Mouse (Mus musculus) liver, embryonic 16.5 days (tissue): ENCODE measurements around the gene Ugt1a9. TPM values are rescaled to one million over a fixed set of nuclear protein-coding genes. Genes with fewer than 3 reads are reported as not detected.

Experiments
- ATAC-seq: fragments of 200-750 bp; cut with Nextera tagmentation; 2 replicates; pipeline ENCODE4 v1.8.0; 2017; ENCODE audit warnings: low read depth, mild to moderate bottlenecking, moderate number of reproducible peaks, moderate library complexity
- H3K27ac ChIP-seq: fragments of 300-500 bp; sonication (generic); 2 replicates; pipeline ENCODE4 v1.5.1; 2014; ENCODE audit warnings: mild to moderate bottlenecking, low read length
- H3K27me3 ChIP-seq: fragments of 300-500 bp; sonication (generic); 2 replicates; pipeline ENCODE4 v1.6.1; 2014; ENCODE audit warnings: low read depth, low read length, mixed read lengths; ENCODE audit not compliant: control insufficient read depth, insufficient read depth
- H3K36me3 ChIP-seq: fragments of 300-500 bp; sonication (generic); 2 replicates; pipeline ENCODE4 v1.6.1; 2014; ENCODE audit warnings: mild to moderate bottlenecking; ENCODE audit not compliant: control insufficient read depth, insufficient read depth
- H3K4me1 ChIP-seq: fragments of 300-500 bp; sonication (generic); 2 replicates; pipeline ENCODE4 v1.6.1; 2014; ENCODE audit warnings: low read depth, low read length, mixed read lengths; ENCODE audit not compliant: control insufficient read depth
- H3K4me2 ChIP-seq: fragments of 300-500 bp; sonication (generic); 2 replicates; pipeline ENCODE4 v1.6.1; 2014; ENCODE audit warnings: low read depth, low read length, mixed read lengths
- H3K4me3 ChIP-seq: fragments of 300-500 bp; sonication (generic); 2 replicates; pipeline ENCODE4 v1.5.1; 2014; ENCODE audit warnings: low read depth, mild to moderate bottlenecking, low read length
- H3K9ac ChIP-seq: fragments of 300-500 bp; sonication (generic); 2 replicates; pipeline ENCODE4 v1.6.1; 2014; ENCODE audit warnings: low read depth, low read length
- H3K9me3 ChIP-seq: fragments of 300-500 bp; sonication (generic); replicated peaks from 2 replicates; pipeline ENCODE4 v1.6.1; 2016; ENCODE audit warnings: low read length; ENCODE audit not compliant: control insufficient read depth
- WGBS: fragments of 180-500 bp; shearing (Covaris S2); extraction: QIAGEN DNeasy Blood & Tissue Kit; methylation state at CpG from one replicate; pipeline ENCODE4 v1.1.7; 2014; ENCODE audit not compliant: insufficient replicate concordance; 5-methylcytosine and 5-hydroxymethylcytosine counted together
- polyA plus RNA-seq: library from polyadenylated mRNA; unstranded; fragments of >200 nt; fragmentation: Nextera tagmentation; extraction: Ambion mirVana; gene quantifications from 2 replicates; pipeline ENCODE4 v1.2.1, GENCODE M21; 2015

Ugt1a9 gene
- polyA plus RNA-seq, 1 experiment from 2014 or later: 0.44 TPM

DNA sequence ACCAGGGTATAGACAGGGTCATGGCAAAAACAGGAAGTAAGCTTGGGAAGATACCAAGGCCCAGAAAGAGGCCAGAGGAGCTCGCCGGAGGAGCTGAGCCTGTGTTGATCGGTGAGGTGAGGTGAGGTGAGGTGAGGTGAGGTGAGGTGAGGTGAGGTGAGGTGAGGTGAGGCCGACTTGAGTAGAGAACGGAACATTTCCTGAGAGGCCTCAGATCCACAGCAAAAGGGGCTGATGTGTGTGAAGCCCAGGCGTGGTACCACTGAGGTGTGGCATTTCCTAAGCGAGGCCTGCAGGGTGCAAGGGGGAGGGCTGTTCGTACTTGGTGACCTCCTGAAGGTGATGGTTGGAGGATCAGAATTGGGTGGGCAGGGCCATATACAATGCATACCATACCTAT lies 182.5 kb downstream of the Ugt1a9 start:
- no peaks in the 10 kb centered on the region for H3K36me3 ChIP-seq
- no peak overlapping the region for H3K27ac ChIP-seq
- no peak overlapping the region for H3K4me3 ChIP-seq
- no peaks in the 10 kb centered on the region for H3K27me3 ChIP-seq
- peaks cover 7% of the 10 kb centered on the region; the same call in 1 of the 2 replicates for H3K9me3 ChIP-seq
- no peak overlapping the region for H3K9ac ChIP-seq
- H3K4me1 ChIP-seq: no peaks in the 10 kb centered on the region
- H3K4me2 ChIP-seq: no peak overlapping the region
- peak; percentile 5; the same call in 1 of the 2 replicates for ATAC-seq
- 54% methylated on average over 8 of the region's 8 CpGs for WGBS

DNA sequence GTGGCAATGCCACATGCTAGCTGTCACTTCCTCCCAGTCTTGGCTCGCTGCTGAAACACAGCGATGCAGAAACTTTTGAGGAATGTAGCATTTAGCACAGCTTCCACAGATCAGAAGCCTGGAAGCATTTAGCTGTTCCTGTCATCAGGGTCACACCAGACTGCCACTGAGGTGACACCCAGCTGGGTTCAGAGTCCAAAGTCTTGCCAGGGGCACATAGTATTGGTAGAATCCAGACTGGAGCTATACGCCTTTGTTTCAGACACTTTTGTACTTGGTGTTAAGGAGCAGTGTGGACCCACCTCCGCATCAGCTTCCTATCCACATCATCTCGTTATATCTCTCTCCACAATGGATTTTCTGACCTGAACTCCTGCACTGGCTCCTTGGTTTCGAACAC lies 182.9 kb downstream of the Ugt1a9 start:
- Histone ChIP-seq H3K4me3 (no peak overlapping the region), H3K4me1 (no peaks in the 10 kb centered on the region), H3K9ac (no peak overlapping the region), H3K27ac (no peak overlapping the region), H3K9me3 (peaks cover 7% of the 10 kb centered on the region; the same call in 1 of the 2 replicates), H3K36me3 (no peaks in the 10 kb centered on the region), H3K27me3 (no peaks in the 10 kb centered on the region), H3K4me2 (no peak overlapping the region)
- WGBS: 54% methylated on average over 6 of the region's 6 CpGs
- peak; percentile 46 for ATAC-seq

DNA sequence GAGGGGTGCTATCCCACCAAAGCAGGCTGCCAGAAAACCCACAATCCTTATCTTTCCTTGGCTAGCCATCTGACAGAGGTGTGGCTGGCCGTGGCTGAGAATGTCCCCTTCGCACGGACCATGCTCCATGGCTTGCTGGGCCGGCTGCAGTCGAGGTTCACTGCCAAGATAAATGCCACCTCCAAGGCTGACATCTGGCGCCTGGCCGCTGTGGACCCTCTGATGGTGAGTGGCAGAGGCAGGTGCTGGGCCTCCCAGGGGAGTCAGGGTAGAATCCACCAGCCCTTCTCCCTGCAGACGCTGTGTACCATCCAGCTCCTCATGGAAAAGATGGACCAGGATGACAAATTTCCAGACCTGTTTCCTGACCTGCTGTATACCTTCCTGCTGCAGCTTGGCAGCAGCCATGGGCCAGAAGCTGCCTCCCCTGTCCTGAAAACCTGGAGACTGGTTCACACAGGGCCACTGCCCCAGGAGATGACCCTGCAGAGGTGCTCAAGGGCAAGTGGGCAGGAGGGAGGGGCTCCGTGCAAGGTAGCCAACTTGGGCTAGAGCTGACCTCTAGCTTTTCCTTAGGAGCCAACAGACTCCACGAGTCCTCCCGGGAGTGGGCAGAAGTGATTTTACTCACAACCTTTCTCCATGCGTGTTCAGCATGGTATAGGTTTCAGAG lies 184.3 kb downstream of the Ugt1a9 start:
- H3K36me3 ChIP-seq: no peaks in the 10 kb centered on the region
- no peaks in the 10 kb centered on the region; the same call in 1 of the 2 replicates for H3K9me3 ChIP-seq
- H3K4me2 ChIP-seq: no peak overlapping the region
- no peaks in the 10 kb centered on the region for H3K27me3 ChIP-seq
- H3K4me3 ChIP-seq: no peak overlapping the region
- no peak for ATAC-seq
- 60% methylated on average over 12 of the region's 12 CpGs for WGBS
- no peak overlapping the region for H3K9ac ChIP-seq
- no peak overlapping the region for H3K27ac ChIP-seq
- peaks cover 9% of the 10 kb centered on the region for H3K4me1 ChIP-seq

- no peaks in the 10 kb centered on the region for H3K36me3 ChIP-seq
- no peak overlapping the region for H3K4me2 ChIP-seq
- no peak overlapping the region for H3K9ac ChIP-seq
- WGBS: 47% methylated on average over 2 of the region's 2 CpGs
- no peaks in the 10 kb centered on the region for H3K27me3 ChIP-seq
- H3K4me3 ChIP-seq: no peak overlapping the region
- H3K27ac ChIP-seq: no peak overlapping the region
- peaks cover 15% of the 10 kb centered on the region for H3K4me1 ChIP-seq
- no peak for ATAC-seq
- no peaks in the 10 kb centered on the region; the same call in 1 of the 2 replicates for H3K9me3 ChIP-seq
Measured at GRCm38 (mm10) chr1:88255466-88255857, 184.9 kb downstream of the Ugt1a9 start.

- no peaks in the 10 kb centered on the region for H3K27me3 ChIP-seq
- no peak for ATAC-seq
- no peak overlapping the region for H3K4me2 ChIP-seq
- no peaks in the 10 kb centered on the region for H3K9me3 ChIP-seq
- 62% methylated on average over 13 of the region's 13 CpGs for WGBS
- H3K36me3 ChIP-seq: no peaks in the 10 kb centered on the region; the same call in 1 of the 2 replicates
- H3K4me3 ChIP-seq: no peak overlapping the region
- H3K4me1 ChIP-seq: peaks cover 18% of the 10 kb centered on the region
- H3K9ac ChIP-seq: no peak overlapping the region
- H3K27ac ChIP-seq: no peak overlapping the region
Measured at GRCm38 (mm10) chr1:88255989-88256754, 185.6 kb downstream of the Ugt1a9 start.

DNA sequence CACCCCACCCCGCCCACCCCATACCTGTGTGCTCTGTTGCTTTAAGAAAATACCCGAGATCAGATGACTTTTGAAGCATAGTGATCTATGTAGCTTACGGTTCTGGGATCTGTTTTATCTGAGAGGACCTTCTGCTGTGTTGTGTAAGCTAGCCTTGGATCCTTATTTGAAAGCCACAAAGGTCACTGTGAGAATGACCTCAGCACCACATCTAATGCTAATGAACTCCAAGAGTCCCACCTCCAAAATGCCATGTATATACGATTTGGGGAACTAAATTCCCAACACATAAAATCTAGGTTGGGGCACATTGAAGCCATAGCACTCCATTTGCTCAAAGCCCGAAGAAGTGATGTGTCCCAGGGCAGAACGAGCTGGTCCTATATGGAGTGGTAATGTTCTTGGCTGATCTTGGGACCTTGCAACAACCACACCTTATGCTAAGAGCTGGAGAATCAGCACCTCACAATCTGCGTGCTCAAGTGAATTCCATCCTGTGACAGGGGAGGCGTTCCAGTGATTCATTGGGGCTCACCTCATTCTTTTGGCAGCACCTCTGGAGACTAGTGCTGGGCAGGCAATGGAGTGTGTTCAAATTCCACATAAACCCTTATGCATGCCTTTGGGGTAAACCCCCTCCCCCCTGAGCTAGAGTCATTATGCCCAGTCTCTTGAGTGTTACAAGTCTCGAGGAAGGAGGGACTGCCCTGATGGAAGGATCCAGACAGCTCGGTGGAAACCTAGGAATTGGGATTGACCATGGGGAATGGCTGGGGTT lies 186.5 kb downstream of the Ugt1a9 start:
- 56% methylated on average over 10 of the region's 10 CpGs for WGBS

DNA sequence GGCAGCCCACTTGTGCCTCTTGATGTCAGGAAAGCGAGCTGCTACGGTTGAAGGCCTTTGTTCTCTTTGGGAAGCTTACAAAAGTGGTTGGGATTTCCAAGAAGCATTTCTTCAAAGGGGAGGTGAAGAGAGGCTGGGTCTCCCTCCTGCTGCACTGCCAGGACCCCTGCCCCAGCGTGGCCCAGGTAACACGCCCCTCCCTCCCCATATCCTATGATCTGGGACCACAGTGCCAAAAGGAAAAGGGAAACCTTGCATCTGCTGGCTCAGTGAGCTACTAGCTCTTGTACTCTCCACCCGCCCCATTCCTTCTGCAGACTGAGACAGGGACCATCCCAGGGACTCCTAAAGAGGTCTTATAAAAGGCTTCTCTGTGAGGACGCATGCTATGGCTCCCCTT lies 187.1 kb downstream of the Ugt1a9 start:
- no peak for ATAC-seq
- no peak overlapping the region for H3K4me3 ChIP-seq
- 62% methylated on average over 6 of the region's 6 CpGs for WGBS
- peaks cover 28% of the 10 kb centered on the region for H3K4me1 ChIP-seq
- H3K27me3 ChIP-seq: no peaks in the 10 kb centered on the region
- H3K9me3 ChIP-seq: no peaks in the 10 kb centered on the region
- no peak overlapping the region for H3K27ac ChIP-seq
- H3K9ac ChIP-seq: no peak overlapping the region
- no peak overlapping the region for H3K4me2 ChIP-seq
- H3K36me3 ChIP-seq: peaks cover 11% of the 10 kb centered on the region

More for the DNA sequence above, 186.5 kb downstream of the Ugt1a9 start:
- Histone ChIP-seq H3K9me3 (no peaks in the 10 kb centered on the region), H3K4me3 (no peak overlapping the region), H3K27ac (no peak overlapping the region), H3K4me1 (peaks cover 23% of the 10 kb centered on the region), H3K27me3 (no peaks in the 10 kb centered on the region), H3K36me3 (peaks cover 5% of the 10 kb centered on the region), H3K4me2 (no peak overlapping the region), H3K9ac (no peak overlapping the region)
- ATAC-seq: no peak

DNA sequence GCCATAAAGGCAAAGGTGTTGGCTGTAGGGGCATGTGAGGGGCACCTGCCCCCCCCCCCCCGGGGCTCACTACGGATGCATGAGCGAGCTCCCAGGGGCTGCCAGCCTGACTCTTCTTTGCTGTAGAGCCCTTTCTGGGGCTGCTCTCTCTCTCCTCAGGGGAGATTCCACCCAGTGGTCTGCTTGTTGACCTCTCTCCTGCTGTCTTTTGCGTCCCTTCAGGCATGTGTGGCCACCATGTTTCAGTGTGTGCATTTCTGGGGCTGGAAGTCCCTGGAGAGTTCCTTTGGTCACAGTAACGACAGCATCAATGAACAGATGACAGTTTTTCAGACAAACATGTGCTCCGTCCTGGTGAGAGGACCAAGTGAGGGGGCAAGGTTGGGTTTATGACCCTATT lies 187.8 kb downstream of the Ugt1a9 start:
- WGBS: 57% methylated on average over 6 of the region's 6 CpGs
- no peak for ATAC-seq
- no peak overlapping the region for H3K4me2 ChIP-seq
- no peak overlapping the region for H3K4me3 ChIP-seq
- peaks cover 31% of the 10 kb centered on the region for H3K4me1 ChIP-seq
- H3K9me3 ChIP-seq: no peaks in the 10 kb centered on the region
- H3K27me3 ChIP-seq: no peaks in the 10 kb centered on the region
- H3K36me3 ChIP-seq: peaks cover 18% of the 10 kb centered on the region
- no peak overlapping the region for H3K27ac ChIP-seq
- no peak overlapping the region for H3K9ac ChIP-seq
